Mouse (Mus musculus) erythroblast, embryonic 14.5 days (primary cell): Measurements from ENCODE around the gene Ly6g6d.

Source experiments
- GATA1 ChIP-seq: IDR thresholded peaks from 2 replicates; pipeline ENCODE4 v1.6.1; 2012; ENCODE audit warnings: low read length, inconsistent platforms, mixed read lengths
- TAL1 ChIP-seq: IDR thresholded peaks from 3 replicates; pipeline ENCODE4 v1.6.1; 2012; ENCODE audit warnings: low read length, inconsistent platforms, mixed read lengths

DNA sequence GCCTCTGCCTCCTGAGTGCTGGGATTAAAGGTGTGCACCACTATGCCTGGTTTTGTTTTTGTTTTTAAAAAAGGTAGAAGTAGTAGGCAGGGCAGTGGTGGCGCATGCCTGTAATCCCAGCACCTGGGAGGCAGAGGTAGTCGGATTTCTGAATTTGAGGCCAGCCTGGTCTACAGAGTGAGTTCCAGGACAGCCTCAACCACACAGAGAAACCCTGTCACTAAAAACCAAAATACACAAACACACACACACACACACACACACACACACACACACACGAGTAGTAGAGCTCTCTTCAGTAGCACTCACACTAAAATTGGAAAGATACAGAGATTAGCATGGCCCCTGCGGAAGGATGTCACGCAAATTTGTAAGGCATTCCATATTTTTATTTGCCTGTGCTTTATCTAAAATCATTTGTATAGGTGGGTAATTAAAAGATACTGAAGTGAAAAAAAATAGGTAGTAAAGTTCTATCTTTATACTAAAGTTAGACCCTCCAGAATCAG lies 28.9 kb downstream of the Ly6g6d start:
- no peak for TF ChIP-seq GATA1
- no peak for TF ChIP-seq TAL1
